Mouse (Mus musculus) cerebellum, adult 2 months (tissue): ENCODE results near the gene Ppm1f.

ENCODE experiments used
- CTCF ChIP-seq: fragments of 200-500 bp; IDR thresholded peaks from 2 replicates; pipeline ENCODE4 v1.5.1; 2011; ENCODE audit warnings: low read depth, mild to moderate bottlenecking, control low read depth, low read length, moderate library complexity, borderline replicate concordance; ENCODE audit not compliant: insufficient read depth
- POLR2A ChIP-seq: fragments of 200-500 bp; IDR thresholded peaks from 2 replicates; pipeline ENCODE4 v1.6.1; 2011; ENCODE audit warnings: low read length, control low read depth, borderline replicate concordance; ENCODE audit not compliant: insufficient read depth

GRCm38 (mm10) chr16:16921021-16921435, 24.8 kb downstream of the Ppm1f start:
- TF ChIP-seq CTCF (peak; percentile 63), POLR2A (no peak)
